ENCODE assay signal across 9 mouse cellular contexts in genomic region chr16:13448706-13449090, GRCm38 (mm10).
A peak's percentile ranks its signal among the peaks of the same experiment; 100 is the strongest.
DNase-seq lines count a peak whose midpoint lies in the region; ATAC-seq lines count a peak whose summit lies in the region.
"Had no signal": no experiment of that assay in that cellular context is flagged by ENCODE, and none has a peak within 500 bp of the region (broad histone marks: within the 10 kb centered on the region; RNA-seq: fewer than 3 reads in every experiment).

No protein-coding gene starts in this region.

- peaks cover 37% of the 10 kb centered on the region for H3K4me1 ChIP-seq in erythroblast, embryonic 14.5 days (ENCODE audit: control insufficient read depth)
- H3K4me1 ChIP-seq in neural tube, embryonic 11.5 days (ENCODE audit: control insufficient read depth, insufficient read depth, low read length): no peaks in the 10 kb centered on the region
- H3K4me1 ChIP-seq in limb, embryonic 15.5 days: peaks cover 49% of the 10 kb centered on the region
- peaks cover 13% of the 10 kb centered on the region for H3K4me1 ChIP-seq in stomach, embryonic 15.5 days

- H3K4me2 ChIP-seq in neural tube, embryonic 11.5 days (ENCODE audit: low read depth): peak overlapping the region; percentile 99
- H3K4me2 ChIP-seq in limb, embryonic 15.5 days: peak overlapping the region; percentile 95
- peak overlapping the region; percentile 96 for H3K4me2 ChIP-seq in stomach, embryonic 15.5 days

- peak overlapping the region; percentile 61 for H3K4me3 ChIP-seq in erythroblast, embryonic 14.5 days (replicated peaks)
- H3K4me3 ChIP-seq in neural tube, embryonic 11.5 days (ENCODE audit: low read depth, low read length): peak overlapping the region; percentile 73
- H3K4me3 ChIP-seq in limb, embryonic 15.5 days: peak overlapping the region; percentile 75
- peak overlapping the region; percentile 79 for H3K4me3 ChIP-seq in stomach, embryonic 15.5 days (replicated peaks)

- H3K9me3 ChIP-seq in erythroblast, embryonic 14.5 days (ENCODE audit: control insufficient read depth, low read length): no peaks in the 10 kb centered on the region
- no peaks in the 10 kb centered on the region for H3K9me3 ChIP-seq in neural tube, embryonic 11.5 days (ENCODE audit: control insufficient read depth, low read length)
- H3K9me3 ChIP-seq in limb, embryonic 15.5 days: no peaks in the 10 kb centered on the region
- H3K9me3 ChIP-seq in stomach, embryonic 15.5 days: no peaks in the 10 kb centered on the region

- H3K27me3 ChIP-seq in erythroblast, embryonic 14.5 days (ENCODE audit: control insufficient read depth): peaks cover 47% of the 10 kb centered on the region
- peaks cover 28% of the 10 kb centered on the region for H3K27me3 ChIP-seq in neural tube, embryonic 11.5 days (ENCODE audit: control insufficient read depth, insufficient read depth, low read length)
- peaks cover 11% of the 10 kb centered on the region; the same call in 1 of the 2 replicates for H3K27me3 ChIP-seq in limb, embryonic 15.5 days
- H3K27me3 ChIP-seq in stomach, embryonic 15.5 days (replicated peaks): no peaks in the 10 kb centered on the region

- peak overlapping the region; percentile 70; the same call in 1 of the 2 replicates for H3K9ac ChIP-seq in neural tube, embryonic 11.5 days (ENCODE audit: low read length)
- peak overlapping the region; percentile 80 for H3K9ac ChIP-seq in limb, embryonic 15.5 days
- H3K9ac ChIP-seq in stomach, embryonic 15.5 days: peak overlapping the region; percentile 44; the same call in 1 of the 2 replicates

- no peak for DNase-seq in neural tube, embryonic 11.5 days (ENCODE audit: low spot score)
- DNase-seq in neural tube, embryonic 10.5 days (ENCODE audit: extremely low spot score, low spot score): no peak
- DNase-seq in left cerebral cortex, postnatal 4 days: no peak
- no peak for DNase-seq in cerebellum, postnatal 4 days (ENCODE audit: low spot score in 2 of 2)

- ATAC-seq in erythroblast, adult 5-6 weeks (replicated peaks; ENCODE audit: low FRiP score, poor library complexity, severe bottlenecking): no peak
- no peak; the same call in 1 of the 2 replicates for ATAC-seq in neural tube, embryonic 11.5 days (ENCODE audit: insufficient read depth, low FRiP score, low TSS enrichment)
- no peak for ATAC-seq in limb, embryonic 15.5 days (ENCODE audit: insufficient number of reproducible peaks, low FRiP score, low TSS enrichment, low read depth)
- ATAC-seq in stomach, embryonic 15.5 days (ENCODE audit: insufficient read depth, low FRiP score, low read depth): no peak
- ATAC-seq: inflammation-experienced regulatory T-cells, adult 6 months had no signal

- intact Hi-C loops in left cerebral cortex, postnatal 4 days (cut with DNase I): loop anchor here (10.0 kb wide), 1 partner anchor 166 kb away; no protein-coding TSS in a partner anchor

- no peaks in the 10 kb centered on the region for H3K36me3 ChIP-seq in erythroblast, embryonic 14.5 days (ENCODE audit: control insufficient read depth)
- H3K36me3 ChIP-seq in neural tube, embryonic 11.5 days (ENCODE audit: control insufficient read depth, insufficient read depth, low read length): no peaks in the 10 kb centered on the region
- no peaks in the 10 kb centered on the region for H3K36me3 ChIP-seq in limb, embryonic 15.5 days
- H3K36me3 ChIP-seq in stomach, embryonic 15.5 days: no peaks in the 10 kb centered on the region

- H3K27ac ChIP-seq in neural tube, embryonic 11.5 days (ENCODE audit: low read depth, low read length): no peak overlapping the region
- H3K27ac ChIP-seq in limb, embryonic 15.5 days: peak overlapping the region; percentile 77; the same call in 1 of the 2 replicates
- H3K27ac ChIP-seq in stomach, embryonic 15.5 days: no peak overlapping the region

- 9% methylated on average over 8 of the region's 8 CpGs for WGBS in neural tube, embryonic 11.5 days
- WGBS in limb, embryonic 15.5 days: 10% methylated on average over 8 of the region's 8 CpGs
- WGBS in stomach, embryonic 15.5 days: 17% methylated on average over 8 of the region's 8 CpGs
